23 mouse cellular contexts compared by ENCODE assay signal in the genomic region with DNA sequence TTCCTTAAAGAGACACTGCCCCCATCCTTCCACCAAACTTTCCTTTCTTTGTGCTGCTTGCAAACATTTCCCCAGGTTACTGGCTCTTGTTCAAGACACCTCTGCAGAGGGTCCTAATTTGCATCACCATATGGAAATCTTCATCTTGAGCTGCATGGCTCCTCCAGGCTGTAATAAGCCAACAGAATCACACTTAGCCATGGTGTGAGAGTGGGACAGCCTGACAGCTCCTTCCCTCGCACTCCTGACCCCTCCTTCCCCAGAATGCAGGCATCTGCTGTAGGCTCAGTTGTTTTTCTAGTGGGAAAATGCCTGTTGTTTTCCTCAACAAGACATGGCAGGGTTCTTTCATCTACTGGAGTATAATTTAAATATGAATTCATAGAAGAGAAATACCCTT. TPM values are rescaled to one million over a fixed set of nuclear protein-coding genes. Genes with fewer than 3 reads are reported as not detected.
DNase-seq lines count a peak whose midpoint lies in the region; ATAC-seq lines count a peak whose summit lies in the region.
"Had no signal": no experiment of that assay in that cellular context is flagged by ENCODE, and none has a peak within 500 bp of the region (broad histone marks: within the 10 kb centered on the region; RNA-seq: fewer than 3 reads in every experiment).

No protein-coding gene starts in this region.

- no peak overlapping the region for H3K4me3 ChIP-seq in midbrain, embryonic 11.5 days (ENCODE audit: low read depth, low read length)
- H3K4me3 ChIP-seq in midbrain, embryonic 13.5 days (replicated peaks), result no peak overlapping the region
- H3K4me3 ChIP-seq: heart, embryonic 10.5 days; hindbrain, embryonic 12.5 days; left cerebral cortex, adult 2 months; limb, embryonic 15.5 days; liver, embryonic 15.5 days; midbrain, embryonic 10.5 days; neural tube, embryonic 13.5 days had no signal

- H3K4me1 ChIP-seq in midbrain, embryonic 11.5 days (ENCODE audit: control insufficient read depth, insufficient read depth, low read length), result no peaks in the 10 kb centered on the region
- 0 out of 2 replicates have a peak, but pooled peaks cover 3% of the 10 kb centered on the region for H3K4me1 ChIP-seq in midbrain, embryonic 13.5 days (replicated peaks)
- H3K4me1 ChIP-seq: heart, embryonic 10.5 days; hindbrain, embryonic 12.5 days; limb, embryonic 15.5 days; liver, embryonic 15.5 days; midbrain, embryonic 10.5 days; neural tube, embryonic 13.5 days had no signal

- H3K36me3 ChIP-seq in midbrain, embryonic 11.5 days (ENCODE audit: control insufficient read depth, insufficient read depth, low read length), result no peaks in the 10 kb centered on the region
- no peaks in the 10 kb centered on the region for H3K36me3 ChIP-seq in midbrain, embryonic 13.5 days
- H3K36me3 ChIP-seq: heart, embryonic 10.5 days; hindbrain, embryonic 12.5 days; limb, embryonic 15.5 days; liver, embryonic 15.5 days; midbrain, embryonic 10.5 days; neural tube, embryonic 13.5 days had no signal

- no peak overlapping the region for H3K27ac ChIP-seq in midbrain, embryonic 11.5 days (ENCODE audit: low read depth, low read length)
- no peak overlapping the region for H3K27ac ChIP-seq in midbrain, embryonic 13.5 days
- H3K27ac ChIP-seq: heart, embryonic 10.5 days; hindbrain, embryonic 12.5 days; left cerebral cortex, adult 2 months; limb, embryonic 15.5 days; liver, embryonic 15.5 days; macrophage; midbrain, embryonic 10.5 days; neural tube, embryonic 13.5 days had no signal

- H3K9me3 ChIP-seq in midbrain, embryonic 11.5 days (ENCODE audit: control insufficient read depth, low read length), result no peaks in the 10 kb centered on the region
- H3K9me3 ChIP-seq in midbrain, embryonic 13.5 days, result no peaks in the 10 kb centered on the region
- H3K9me3 ChIP-seq: heart, embryonic 10.5 days; hindbrain, embryonic 12.5 days; limb, embryonic 15.5 days; liver, embryonic 15.5 days; midbrain, embryonic 10.5 days; neural tube, embryonic 13.5 days had no signal

- no peak overlapping the region for H3K9ac ChIP-seq in midbrain, embryonic 11.5 days (ENCODE audit: low read length)
- H3K9ac ChIP-seq in midbrain, embryonic 13.5 days (replicated peaks), result no peak overlapping the region
- H3K9ac ChIP-seq: hindbrain, embryonic 12.5 days; limb, embryonic 15.5 days; liver, embryonic 15.5 days; neural tube, embryonic 13.5 days had no signal

- 74% methylated on average over 1 of the region's 1 CpGs for WGBS in midbrain, embryonic 11.5 days
- 50% methylated on average over 1 of the region's 1 CpGs for WGBS in midbrain, embryonic 13.5 days

- no peak overlapping the region for H3K4me2 ChIP-seq in midbrain, embryonic 11.5 days
- H3K4me2 ChIP-seq in midbrain, embryonic 13.5 days (replicated peaks), result no peak overlapping the region
- H3K4me2 ChIP-seq: hindbrain, embryonic 12.5 days; limb, embryonic 15.5 days; liver, embryonic 15.5 days; neural tube, embryonic 13.5 days had no signal

- H3K27me3 ChIP-seq in midbrain, embryonic 11.5 days (ENCODE audit: control insufficient read depth, insufficient read depth, low read length), result no peaks in the 10 kb centered on the region
- no peaks in the 10 kb centered on the region for H3K27me3 ChIP-seq in midbrain, embryonic 13.5 days
- H3K27me3 ChIP-seq: hindbrain, embryonic 12.5 days; limb, embryonic 15.5 days; liver, embryonic 15.5 days; neural tube, embryonic 13.5 days had no signal

- ATAC-seq in frontal cortex, adult (ENCODE audit: low TSS enrichment), result peak; percentile 91
- ATAC-seq in midbrain, embryonic 11.5 days (ENCODE audit: low FRiP score), result no peak
- no peak for ATAC-seq in midbrain, embryonic 13.5 days
- ATAC-seq: inflammation-experienced regulatory T-cells, adult 6 months had no signal

- no peak for DNase-seq in frontal cortex, postnatal 14 days (ENCODE audit: low spot score in 2 of 2)
- peak; percentile 54 for DNase-seq in midbrain, embryonic 11.5 days (ENCODE audit: low spot score, missing footprints)
- DNase-seq in frontal cortex, postnatal 36 days (ENCODE audit: low spot score in 2 of 2), result peak; percentile 33 to 50
- peak; percentile 11 to 22 for DNase-seq in right cerebral cortex, postnatal 36 days (ENCODE audit: low spot score in 2 of 2)
- no peak for DNase-seq in adrenal gland, postnatal 14 days
- DNase-seq: cerebellum, adult 9-11 months; kidney, adult 9 months; kidney, postnatal 25 days; spleen, adult 18-20 months; thymus, postnatal 4 days had no signal

RNA-seq across cellular contexts. Expression of a gene that starts 38.7 kb away (rescaled TPM):
- 3.1 and 3.7 TPM in 2 replicates for polyA plus RNA-seq in midbrain, embryonic 11.5 days (2014; fragmentation: Nextera tagmentation; extraction: Ambion mirVana)
- 11.5 and 11.8 TPM in 2 replicates for polyA plus RNA-seq in midbrain, embryonic 13.5 days (2015; fragmentation: Nextera tagmentation; extraction: Ambion mirVana)
- total RNA-seq in adrenal gland, postnatal 14 days (2021), result not detected in 2 replicates
- total RNA-seq: adrenal gland, adult 18-20 months; gastrocnemius, adult 18-20 months had no signal
- polyA plus RNA-seq: macrophage had no signal

Comparison
In these comparisons a context has a peak if more than half of its experiments do, and no peak if none do; other contexts are left out.
1. DNase-seq: peak in midbrain, embryonic 11.5 days (single experiment), frontal cortex, postnatal 36 days (2 of 2) and right cerebral cortex, postnatal 36 days (2 of 2); none in frontal cortex, postnatal 14 days (0 of 2) and adrenal gland, postnatal 14 days (single experiment).